Mouse (Mus musculus) limb, embryonic 14.5 days (tissue): ENCODE results near the gene Csf1. TPM values are rescaled to one million over a fixed set of nuclear protein-coding genes. Genes with fewer than 3 reads are reported as not detected.

Experiments
- ATAC-seq: fragments of 200-750 bp; cut with Nextera tagmentation; 2 replicates; pipeline ENCODE4 v1.8.0; 2017; ENCODE audit warnings: low read depth, moderate number of reproducible peaks, moderate TSS enrichment; ENCODE audit not compliant: low FRiP score
- DNase-seq: peaks from one replicate; pipeline ENCODE4 v3.0.0-alpha.2; 2015; ENCODE audit warnings: low spot score
- H3K27ac ChIP-seq: fragments of 300-500 bp; sonication (generic); replicated peaks from 2 replicates; pipeline ENCODE4 v1.5.1; 2014; ENCODE audit warnings: low read depth, mild to moderate bottlenecking, low read length, moderate library complexity, mixed read lengths
- H3K27me3 ChIP-seq: fragments of 300-500 bp; sonication (generic); 2 replicates; pipeline ENCODE4 v1.6.1; 2014; ENCODE audit warnings: low read length, mixed read lengths; ENCODE audit not compliant: control insufficient read depth, insufficient read depth
- H3K36me3 ChIP-seq: fragments of 300-500 bp; sonication (generic); 2 replicates; pipeline ENCODE4 v1.6.1; 2014; ENCODE audit warnings: mild to moderate bottlenecking, low read length, moderate library complexity, mixed read lengths; ENCODE audit not compliant: control insufficient read depth, insufficient read depth
- H3K4me1 ChIP-seq: fragments of 300-500 bp; sonication (generic); 2 replicates; pipeline ENCODE4 v1.6.1; 2014; ENCODE audit warnings: antibody characterized with exemption, low read length, mixed read lengths; ENCODE audit not compliant: control insufficient read depth, insufficient read depth
- H3K4me2 ChIP-seq: fragments of 300-500 bp; sonication (generic); replicated peaks from 2 replicates; pipeline ENCODE4 v1.6.1; 2014; ENCODE audit warnings: low read depth, mild to moderate bottlenecking, low read length, moderate library complexity; ENCODE audit not compliant: severe bottlenecking
- H3K4me3 ChIP-seq: fragments of 300-500 bp; sonication (generic); replicated peaks from 2 replicates; pipeline ENCODE4 v1.5.1; 2014; ENCODE audit warnings: low read length
- H3K9ac ChIP-seq: fragments of 300-500 bp; sonication (generic); 2 replicates; pipeline ENCODE4 v1.6.1; 2014; ENCODE audit warnings: mild to moderate bottlenecking, low read depth, low read length, moderate library complexity; ENCODE audit not compliant: severe bottlenecking
- H3K9me3 ChIP-seq: fragments of 300-500 bp; sonication (generic); 2 replicates; pipeline ENCODE4 v1.6.1; 2016; ENCODE audit warnings: low read length; ENCODE audit not compliant: control insufficient read depth
- POLR2A ChIP-seq: fragments of 200-500 bp; IDR thresholded peaks from 2 replicates; pipeline ENCODE4 v1.8.0; 2012; ENCODE audit warnings: inconsistent platforms, mild to moderate bottlenecking, moderate library complexity, borderline replicate concordance; ENCODE audit not compliant: insufficient read depth, insufficient read length; ENCODE audit errors: extremely low read depth
- WGBS: fragments of 180-500 bp; shearing (Covaris S2); extraction: QIAGEN DNeasy Blood & Tissue Kit; methylation state at CpG from one replicate; pipeline ENCODE4 v1.1.7; 2014; 5-methylcytosine and 5-hydroxymethylcytosine counted together
- polyA plus RNA-seq, 2 experiments: library from polyadenylated mRNA; depleted of rRNA in 1 of 2; stranded (reverse) in 1 of 2; unstranded in 1 of 2; fragments of >200 nt; fragmentation: Nextera tagmentation in 1 of 2; extraction: Ambion mirVana in 1 of 2; gene quantifications; 2 replicates each; pipeline versions ENCODE4 v1.2.1 to v1.2.3; 2012 to 2014

Csf1 gene
- 14.9 and 16.3 TPM in 2 replicates for polyA plus RNA-seq (2012; rRNA removed)
- 12.7 and 13.6 TPM in 2 replicates for polyA plus RNA-seq (2014; fragmentation: Nextera tagmentation; extraction: Ambion mirVana)

GRCm38 (mm10) chr3:107759929-107760581 lies at the start of gene Csf1:
Gene Csf1, minus strand, starts transcription at chr3:107760469.
- WGBS: under 1% methylated on average over 55 of the region's 56 CpGs
- H3K27ac ChIP-seq: peak within 1 kb of the TSS; percentile 85
- peak within 1 kb of the TSS; percentile 88 for H3K4me2 ChIP-seq
- peak within 1 kb of the TSS; percentile 90 for H3K9ac ChIP-seq
- peak; percentile 12; the same call in 1 of the 2 replicates for TF ChIP-seq POLR2A
- peaks cover 19% of the 10 kb centered on the region for H3K4me1 ChIP-seq
- DNase-seq: peak; percentile 70
- peak within 1 kb of the TSS; percentile 75 for H3K4me3 ChIP-seq
- peak; percentile 88 for ATAC-seq
- peaks cover 14% of the 10 kb centered on the region; the same call in 1 of the 2 replicates for H3K36me3 ChIP-seq
- no peaks in the 10 kb centered on the region for H3K9me3 ChIP-seq
- H3K27me3 ChIP-seq: no peaks in the 10 kb centered on the region

DNA sequence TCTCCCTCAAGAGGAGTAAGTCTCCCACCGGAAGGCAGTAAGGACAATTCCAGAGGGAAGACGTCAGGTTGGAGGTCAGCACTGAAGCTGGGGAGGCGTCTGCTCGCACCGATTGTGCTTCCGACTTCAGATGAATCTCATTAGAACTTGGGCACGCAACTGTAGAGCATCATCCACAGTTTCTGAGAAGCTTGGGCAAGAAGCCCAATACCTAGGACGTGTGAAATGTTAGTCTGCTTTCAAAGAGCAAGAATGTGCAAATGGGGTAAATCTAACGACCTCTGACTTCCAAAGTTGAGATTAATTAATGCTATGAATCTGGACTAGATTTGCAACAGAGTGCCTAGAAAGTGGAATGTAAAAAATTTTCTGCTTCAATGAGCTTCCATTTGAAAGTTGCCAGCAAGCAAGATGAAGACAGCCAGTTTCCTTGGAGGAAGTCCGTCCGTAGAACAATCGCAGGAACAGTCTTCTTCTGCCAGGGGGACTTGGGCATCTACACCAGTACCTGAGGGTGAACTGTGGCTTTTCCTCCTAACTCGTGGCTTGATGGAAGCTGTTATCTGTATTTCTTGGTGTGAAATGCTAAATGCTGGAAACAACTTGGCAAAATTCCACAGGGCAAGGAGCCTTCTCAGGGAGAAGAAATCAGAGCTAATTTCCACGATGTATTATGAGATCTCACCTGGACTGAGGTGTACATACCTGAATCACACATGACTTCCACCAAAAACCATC lies 47.9 kb upstream of the Csf1 start:
- ATAC-seq (no peak), DNase-seq (no peak)
- Histone ChIP-seq H3K27me3 (no peaks in the 10 kb centered on the region), H3K4me2 (no peak overlapping the region), H3K4me3 (no peak overlapping the region), H3K36me3 (no peaks in the 10 kb centered on the region), H3K4me1 (peaks cover 16% of the 10 kb centered on the region), H3K9ac (no peak overlapping the region), H3K27ac (no peak overlapping the region), H3K9me3 (no peaks in the 10 kb centered on the region)
- TF ChIP-seq POLR2A: no peak
- WGBS: 44% methylated on average over 14 of the region's 14 CpGs

- Histone ChIP-seq H3K27me3 (no peaks in the 10 kb centered on the region), H3K9ac (no peak overlapping the region), H3K27ac (no peak overlapping the region), H3K36me3 (no peaks in the 10 kb centered on the region), H3K9me3 (no peaks in the 10 kb centered on the region), H3K4me1 (peaks cover 16% of the 10 kb centered on the region), H3K4me2 (no peak overlapping the region), H3K4me3 (no peak overlapping the region)
- no peak for ATAC-seq
- 22% methylated on average over 6 of the region's 6 CpGs for WGBS
- TF ChIP-seq POLR2A: no peak
- DNase-seq: no peak
Measured at GRCm38 (mm10) chr3:107807386-107807974, 47.2 kb upstream of the Csf1 start.

DNA sequence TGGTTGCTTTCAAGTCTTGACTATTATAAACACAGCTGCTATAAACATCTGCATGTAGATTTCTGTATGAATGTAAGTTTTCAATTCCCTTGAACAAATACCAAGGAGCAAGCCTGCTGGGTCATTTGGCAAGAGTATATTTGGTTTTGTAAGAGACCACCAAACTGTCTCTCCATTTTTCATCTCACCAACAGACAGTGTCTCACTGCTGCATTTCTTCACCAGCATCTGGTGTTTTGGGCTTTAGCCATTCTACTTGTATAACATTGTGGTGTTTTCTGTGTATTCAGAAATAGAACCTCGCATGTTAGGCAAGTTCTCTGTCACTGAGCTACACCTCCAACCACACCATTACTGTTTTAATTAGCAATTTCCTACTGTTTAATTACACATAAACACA lies 46.6 kb upstream of the Csf1 start:
- Histone ChIP-seq H3K4me1 (peaks cover 16% of the 10 kb centered on the region), H3K9me3 (no peaks in the 10 kb centered on the region), H3K36me3 (no peaks in the 10 kb centered on the region), H3K4me3 (no peak overlapping the region), H3K9ac (no peak overlapping the region), H3K4me2 (no peak overlapping the region), H3K27ac (no peak overlapping the region), H3K27me3 (no peaks in the 10 kb centered on the region)
- TF ChIP-seq POLR2A: no peak
- WGBS: 57% methylated on average over 1 of the region's 1 CpGs
- ATAC-seq (no peak), DNase-seq (no peak)

GRCm38 (mm10) chr3:107804799-107805198 lies 44.5 kb upstream of the Csf1 start:
- no peak for DNase-seq
- Histone ChIP-seq H3K36me3 (no peaks in the 10 kb centered on the region), H3K27me3 (no peaks in the 10 kb centered on the region), H3K9me3 (no peaks in the 10 kb centered on the region), H3K9ac (no peak overlapping the region), H3K4me2 (no peak overlapping the region), H3K4me3 (no peak overlapping the region), H3K4me1 (peaks cover 16% of the 10 kb centered on the region), H3K27ac (no peak overlapping the region)
- ATAC-seq: no peak
- no peak for TF ChIP-seq POLR2A
- 100% methylated on average over 1 of the region's 1 CpGs for WGBS
